Mouse (Mus musculus) liver, postnatal 0 days (tissue): Measurements from ENCODE around the gene Znhit6. TPM values are rescaled to one million over a fixed set of nuclear protein-coding genes. Genes with fewer than 3 reads are reported as not detected.

Experiments
- ATAC-seq: fragments of 200-750 bp; cut with Nextera tagmentation; 2 replicates; pipeline ENCODE4 v1.8.0; 2017; ENCODE audit warnings: mild to moderate bottlenecking, moderate library complexity
- DNase-seq: peaks from one replicate; pipeline ENCODE4 v3.0.0-alpha.2; 2016
- H3K27ac ChIP-seq: fragments of 300-500 bp; sonication (generic); 2 replicates; pipeline ENCODE4 v1.5.1; 2014; ENCODE audit warnings: antibody characterized with exemption, moderate library complexity, mild to moderate bottlenecking, low read depth
- H3K27me3 ChIP-seq: fragments of 300-500 bp; sonication (generic); 2 replicates; pipeline ENCODE4 v1.6.1; 2014; ENCODE audit warnings: low read length, control low read depth, mixed read lengths; ENCODE audit not compliant: insufficient read depth
- H3K36me3 ChIP-seq: fragments of 300-500 bp; sonication (generic); replicated peaks from 2 replicates; pipeline ENCODE4 v1.6.1; 2014; ENCODE audit warnings: mild to moderate bottlenecking, control low read depth, low read length, moderate library complexity, mixed read lengths; ENCODE audit not compliant: insufficient read depth
- H3K4me1 ChIP-seq: fragments of 300-500 bp; sonication (generic); 2 replicates; pipeline ENCODE4 v1.6.1; 2014; ENCODE audit warnings: antibody characterized with exemption, mild to moderate bottlenecking, control low read depth; ENCODE audit not compliant: insufficient read depth
- H3K4me2 ChIP-seq: fragments of 300-500 bp; sonication (generic); 2 replicates; pipeline ENCODE4 v1.6.1; 2014; ENCODE audit warnings: low read depth, mild to moderate bottlenecking, low read length, moderate library complexity, mixed read lengths
- H3K4me3 ChIP-seq: fragments of 300-500 bp; sonication (generic); 2 replicates; pipeline ENCODE4 v1.5.1; 2014; ENCODE audit warnings: low read depth, low read length
- H3K9ac ChIP-seq: fragments of 300-500 bp; sonication (generic); replicated peaks from 2 replicates; pipeline ENCODE4 v1.6.1; 2014; ENCODE audit warnings: mild to moderate bottlenecking, moderate library complexity
- H3K9me3 ChIP-seq: fragments of 300-500 bp; sonication (generic); 2 replicates; pipeline ENCODE4 v1.6.1; 2016; ENCODE audit warnings: mild to moderate bottlenecking, control low read depth, low read length, mixed read lengths
- CTCF ChIP-seq: sonication (generic); IDR thresholded peaks from 2 replicates; pipeline ENCODE4 v1.5.1; 2016; ENCODE audit warnings: antibody characterized with exemption, low read depth
- EP300 ChIP-seq: IDR thresholded peaks from 2 replicates; pipeline ENCODE4 v1.6.1; 2016; ENCODE audit warnings: antibody characterized with exemption, low read depth, mild to moderate bottlenecking
- WGBS: fragments of 180-500 bp; shearing (Covaris S2); extraction: QIAGEN DNeasy Blood & Tissue Kit; methylation state at CpG from one replicate; pipeline ENCODE4 v1.1.7; 2014; ENCODE audit not compliant: insufficient replicate concordance; 5-methylcytosine and 5-hydroxymethylcytosine counted together
- polyA plus RNA-seq: library from polyadenylated mRNA; unstranded; fragments of >200 nt; fragmentation: Nextera tagmentation; extraction: Ambion mirVana; gene quantifications from 2 replicates; pipeline ENCODE4 v1.2.1, GENCODE M21; 2015

The Znhit6 gene
- polyA plus RNA-seq, 1 experiment from 2014 or later, result 11.3 TPM

DNA sequence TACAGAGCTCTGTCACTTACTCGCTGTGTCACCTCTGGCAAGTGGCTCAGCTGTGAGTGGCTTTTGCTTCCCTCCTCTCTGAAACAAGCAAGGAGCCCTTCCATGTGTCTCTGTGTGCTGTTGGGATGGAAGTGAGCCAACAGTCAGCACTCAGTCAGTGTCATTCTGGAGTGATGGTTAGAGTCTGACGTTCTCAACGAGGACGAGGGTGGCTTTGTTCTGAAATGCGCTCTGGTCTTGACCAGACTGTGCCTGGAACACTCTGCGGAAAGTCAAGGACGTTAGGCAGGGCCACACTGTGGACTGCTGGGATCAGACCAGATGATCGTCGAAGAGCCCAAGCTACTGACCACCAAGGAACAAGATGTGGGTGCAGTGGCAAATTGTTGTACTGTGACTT lies 49.5 kb downstream of the Znhit6 start:
- no peaks in the 10 kb centered on the region for H3K9me3 ChIP-seq
- H3K4me2 ChIP-seq, result no peak overlapping the region
- H3K9ac ChIP-seq, result no peak overlapping the region
- H3K4me1 ChIP-seq, result peaks cover 5% of the 10 kb centered on the region; the same call in 1 of the 2 replicates
- peak overlapping the region; percentile 44; the same call in 1 of the 2 replicates for H3K27ac ChIP-seq
- no peaks in the 10 kb centered on the region for H3K27me3 ChIP-seq
- 68% methylated on average over 9 of the region's 9 CpGs for WGBS
- ATAC-seq (no peak), DNase-seq (no peak)
- no peak for TF ChIP-seq EP300
- no peak for TF ChIP-seq CTCF
- no peak overlapping the region for H3K4me3 ChIP-seq
- no peaks in the 10 kb centered on the region for H3K36me3 ChIP-seq

DNA sequence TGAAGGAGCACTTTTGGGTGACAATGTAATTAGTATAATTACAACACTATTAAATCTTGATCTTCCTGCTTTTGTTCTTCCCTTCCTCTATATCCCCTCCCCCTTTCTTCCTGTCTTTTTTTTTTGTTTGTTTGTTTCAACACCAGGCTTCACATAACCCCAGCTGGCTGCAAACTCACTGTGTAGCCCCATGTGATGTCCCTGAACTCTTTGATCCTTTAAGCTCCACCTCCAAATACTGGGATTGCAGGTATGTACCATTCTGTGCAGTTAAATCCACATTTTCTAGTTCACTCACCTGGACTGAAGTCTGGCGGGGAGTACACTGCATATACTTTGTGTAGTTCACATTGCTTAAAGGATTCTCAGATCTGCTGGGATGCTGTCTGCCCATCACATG lies 50.1 kb downstream of the Znhit6 start:
- Histone ChIP-seq H3K27me3 (no peaks in the 10 kb centered on the region), H3K36me3 (no peaks in the 10 kb centered on the region), H3K4me3 (no peak overlapping the region), H3K4me2 (no peak overlapping the region), H3K9me3 (no peaks in the 10 kb centered on the region), H3K9ac (no peak overlapping the region), H3K27ac (peak overlapping the region; percentile 44; the same call in 1 of the 2 replicates), H3K4me1 (peaks cover 5% of the 10 kb centered on the region; the same call in 1 of the 2 replicates)
- WGBS, result 73% methylated on average over 1 of the region's 1 CpGs
- TF ChIP-seq EP300 (no peak), CTCF (no peak)
- ATAC-seq (peak; percentile 87), DNase-seq (no peak)

DNA sequence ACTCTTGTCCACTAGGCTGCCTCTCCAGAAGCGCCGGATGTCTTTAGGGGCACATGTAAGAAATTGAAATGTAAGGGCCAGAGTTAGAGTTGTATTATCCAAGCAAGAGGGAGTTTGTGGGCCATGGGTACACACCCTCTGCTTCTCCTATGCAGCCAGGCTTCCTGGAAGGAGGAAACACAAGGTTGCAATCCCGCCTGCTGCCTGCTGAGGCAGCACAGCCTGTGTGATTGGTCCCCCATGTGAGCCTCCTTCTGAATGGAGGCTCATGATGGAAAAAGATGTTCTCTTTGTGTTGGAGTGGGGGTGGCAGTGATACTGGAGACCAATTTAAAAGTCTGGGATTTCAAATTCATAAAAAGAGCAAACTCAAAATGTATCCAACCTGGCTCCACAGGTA lies 51.8 kb downstream of the Znhit6 start:
- TF ChIP-seq CTCF (peak; percentile 57), EP300 (no peak)
- H3K9me3 ChIP-seq, result no peaks in the 10 kb centered on the region
- no peaks in the 10 kb centered on the region for H3K36me3 ChIP-seq
- peaks cover 5% of the 10 kb centered on the region; the same call in 1 of the 2 replicates for H3K4me1 ChIP-seq
- ATAC-seq (no peak), DNase-seq (no peak)
- 74% methylated on average over 3 of the region's 3 CpGs for WGBS
- H3K4me2 ChIP-seq, result no peak overlapping the region
- no peaks in the 10 kb centered on the region for H3K27me3 ChIP-seq
- H3K9ac ChIP-seq, result no peak overlapping the region
- H3K4me3 ChIP-seq, result no peak overlapping the region
- H3K27ac ChIP-seq, result no peak overlapping the region

DNA sequence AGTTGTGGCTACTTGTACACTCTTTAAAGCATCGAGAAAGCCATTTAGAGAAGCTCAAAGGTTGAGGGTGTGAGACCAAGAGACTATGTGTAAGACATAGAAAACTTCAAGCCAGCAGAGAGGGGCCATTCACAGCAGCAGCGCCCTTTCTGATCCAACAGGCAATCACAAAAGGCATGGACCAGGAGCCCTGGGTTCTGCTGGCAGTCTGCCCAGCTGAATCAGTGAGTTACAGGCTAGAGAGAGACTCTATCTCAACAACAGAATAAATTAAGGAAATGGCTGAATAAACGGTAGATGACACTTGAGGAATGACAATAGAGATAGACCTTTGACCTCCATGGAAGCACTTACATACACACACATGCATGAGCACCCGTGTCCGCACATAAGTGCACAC lies 52.6 kb downstream of the Znhit6 start:
- ATAC-seq (no peak), DNase-seq (no peak)

DNA sequence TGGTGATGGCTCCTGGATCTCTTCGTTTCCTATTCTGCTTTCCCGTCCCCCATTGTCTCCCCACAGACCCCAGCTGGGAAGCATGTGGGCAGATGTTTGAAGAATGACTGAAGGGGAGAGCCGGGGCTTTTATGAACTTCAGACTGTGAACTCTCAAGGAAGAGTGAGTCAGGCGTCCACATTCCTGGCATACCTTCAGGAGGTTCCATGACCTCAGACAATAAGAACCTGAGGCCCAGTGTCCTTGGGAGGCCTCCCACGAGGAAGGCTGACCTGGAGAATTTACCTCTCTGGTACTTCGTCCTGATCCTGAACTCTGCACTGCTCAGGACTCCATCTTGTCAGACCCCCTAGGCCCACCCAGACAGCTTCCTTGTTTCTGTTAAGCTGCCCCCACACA lies 56.9 kb downstream of the Znhit6 start:
- 44% methylated on average over 6 of the region's 6 CpGs for WGBS
- Histone ChIP-seq H3K4me1 (peaks cover 4% of the 10 kb centered on the region), H3K9me3 (no peaks in the 10 kb centered on the region), H3K36me3 (no peaks in the 10 kb centered on the region), H3K9ac (no peak overlapping the region), H3K27me3 (no peaks in the 10 kb centered on the region), H3K4me2 (no peak overlapping the region), H3K27ac (no peak overlapping the region), H3K4me3 (no peak overlapping the region)
- no peak for ATAC-seq
- DNase-seq, result no peak
- TF ChIP-seq EP300 (no peak), CTCF (no peak)

More for the DNA sequence above, 52.6 kb downstream of the Znhit6 start:
- WGBS, result 65% methylated on average over 5 of the region's 5 CpGs
- TF ChIP-seq EP300, result no peak
- TF ChIP-seq CTCF, result no peak
- Histone ChIP-seq H3K9ac (no peak overlapping the region), H3K4me2 (no peak overlapping the region), H3K27ac (no peak overlapping the region), H3K4me1 (peaks cover 5% of the 10 kb centered on the region; the same call in 1 of the 2 replicates), H3K4me3 (no peak overlapping the region), H3K27me3 (no peaks in the 10 kb centered on the region), H3K9me3 (no peaks in the 10 kb centered on the region), H3K36me3 (no peaks in the 10 kb centered on the region)

DNA sequence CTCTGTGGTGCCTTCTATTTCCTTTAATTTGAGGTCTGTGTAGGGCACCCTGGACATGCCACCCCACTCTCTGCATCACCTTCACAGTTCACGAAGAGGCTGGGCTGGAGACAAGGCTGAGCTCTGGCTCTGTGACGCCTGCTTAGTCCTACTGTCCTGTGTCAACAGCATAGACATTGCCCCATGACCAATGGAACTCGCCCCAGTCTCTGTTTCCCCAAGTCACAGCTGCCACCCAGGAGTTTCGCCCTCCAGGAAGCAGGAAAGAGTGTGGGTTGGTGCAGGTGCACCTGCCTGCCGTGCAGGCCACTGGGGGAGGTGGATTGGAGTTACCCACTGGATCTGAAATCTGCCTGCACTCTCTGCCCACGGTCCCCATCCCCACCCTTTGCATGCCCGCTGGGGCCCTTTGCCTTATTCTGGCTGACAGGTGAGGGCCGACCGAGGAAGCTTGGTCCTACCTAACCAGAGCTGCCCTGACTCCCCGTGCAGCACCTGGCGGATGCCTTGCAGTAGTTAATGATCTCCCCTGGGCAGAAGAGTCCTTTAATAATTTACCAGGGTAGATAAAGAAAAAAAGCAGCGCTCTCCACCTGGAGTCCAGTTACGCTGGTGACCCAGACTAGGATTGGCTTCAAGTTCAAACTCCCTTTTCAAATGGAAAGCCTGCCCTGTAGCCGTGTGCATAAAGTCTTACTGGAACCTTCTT lies 58.2 kb downstream of the Znhit6 start:
- peak; percentile 39 for DNase-seq
- 54% methylated on average over 14 of the region's 14 CpGs for WGBS

More for the DNA sequence above, 58.2 kb downstream of the Znhit6 start:
- Histone ChIP-seq H3K4me2 (peak overlapping the region; percentile 48), H3K36me3 (no peaks in the 10 kb centered on the region), H3K9ac (no peak overlapping the region), H3K9me3 (no peaks in the 10 kb centered on the region), H3K27ac (no peak overlapping the region), H3K4me3 (no peak overlapping the region), H3K27me3 (no peaks in the 10 kb centered on the region), H3K4me1 (peaks cover 4% of the 10 kb centered on the region)
- ATAC-seq, result peak; percentile 91
- TF ChIP-seq CTCF, result no peak
- no peak for TF ChIP-seq EP300
